Mouse (Mus musculus) thymus, postnatal 36 days (tissue): ENCODE results near the gene Gpank1.
"Not testable (repeated sequence)": the region's sequence is repeated elsewhere in the genome, so short reads cannot be mapped to it uniquely, and the experiment has no call there.

Experiments
- DNase-seq, 2 experiments: peaks; one replicate each; pipeline ENCODE4 v3.0.0; 2022; ENCODE audit warnings: mixed read lengths in 2 of 2

The Gpank1 gene

GRCm38 (mm10) chr17:35100196-35100765, 21.0 kb upstream of the Gpank1 start:
- no peak for DNase-seq

- no peak for DNase-seq
Observed at GRCm38 (mm10) chr17:35101161-35101560, 20.1 kb upstream of the Gpank1 start.

- DNase-seq = no peak
Observed at GRCm38 (mm10) chr17:35102299-35102698, 19.0 kb upstream of the Gpank1 start.

GRCm38 (mm10) chr17:35103221-35103690, 18.0 kb upstream of the Gpank1 start:
- no peak for DNase-seq

GRCm38 (mm10) chr17:35104079-35104478, 17.2 kb upstream of the Gpank1 start:
- no peak for DNase-seq

GRCm38 (mm10) chr17:35104754-35105153, 16.5 kb upstream of the Gpank1 start:
- no peak for DNase-seq

GRCm38 (mm10) chr17:35105740-35106389, 15.4 kb upstream of the Gpank1 start:
- peak; percentile 30 to 46 for DNase-seq

GRCm38 (mm10) chr17:35106522-35106921, 14.7 kb upstream of the Gpank1 start:
- no peak for DNase-seq

- DNase-seq = no peak
Observed at GRCm38 (mm10) chr17:35108097-35108496, 13.2 kb upstream of the Gpank1 start, which contains the start of gene Ly6g5c. Ly6g5c (plus strand) TSS chr17:35108279.

GRCm38 (mm10) chr17:35111774-35112173, 9.5 kb upstream of the Gpank1 start:
- no peak for DNase-seq

GRCm38 (mm10) chr17:35115046-35116019, 5.9 kb upstream of the Gpank1 start, which contains the start of gene Ly6g5b:
Ly6g5b (minus strand) TSS chr17:35115428.
- DNase-seq = peak; percentile 60 to 64

GRCm38 (mm10) chr17:35120745-35121142, 511 bp upstream of the Gpank1 start:
- DNase-seq = no peak

- DNase-seq = peak; percentile 28 to 55
Observed at GRCm38 (mm10) chr17:35121871-35122303, 632 bp downstream of the Gpank1 start, which contains the start of gene Csnk2b. Csnk2b (minus strand) TSS chr17:35122053.

GRCm38 (mm10) chr17:35123287-35123686, 2.0 kb downstream of the Gpank1 start:
- DNase-seq = not testable (repeated sequence)

- DNase-seq = not testable (repeated sequence)
Observed at GRCm38 (mm10) chr17:35124261-35124896, 3.1 kb downstream of the Gpank1 start.

GRCm38 (mm10) chr17:35125081-35125480, 3.8 kb downstream of the Gpank1 start:
- no peak for DNase-seq

GRCm38 (mm10) chr17:35125578-35125977, 4.3 kb downstream of the Gpank1 start:
- no peak for DNase-seq

GRCm38 (mm10) chr17:35126206-35126611, 5.0 kb downstream of the Gpank1 start, which contains the start of gene D17H6S53E:
D17H6S53E (plus strand) TSS chr17:35126373.
- DNase-seq = peak; percentile 84 to 89

GRCm38 (mm10) chr17:35127017-35127416, 5.8 kb downstream of the Gpank1 start:
- no peak for DNase-seq

GRCm38 (mm10) chr17:35128996-35129395, 7.7 kb downstream of the Gpank1 start:
- DNase-seq = no peak

GRCm38 (mm10) chr17:35131038-35131437, 9.8 kb downstream of the Gpank1 start:
- no peak for DNase-seq

- no peak for DNase-seq
Observed at GRCm38 (mm10) chr17:35131500-35132173, 10.4 kb downstream of the Gpank1 start, which contains the start of gene Apom. Apom (minus strand) TSS chr17:35132050.
